Mouse (Mus musculus) spleen, adult 2 months (tissue): ENCODE data around the gene Gm49325.

Experiments
- CTCF ChIP-seq: fragments of 200-500 bp; IDR thresholded peaks from 2 replicates; pipeline ENCODE4 v1.5.1; 2011; ENCODE audit warnings: mild to moderate bottlenecking, inconsistent platforms; ENCODE audit not compliant: insufficient read depth, insufficient read length, insufficient replicate concordance; ENCODE audit errors: extremely low read depth
- POLR2A ChIP-seq: fragments of 200-500 bp; IDR thresholded peaks from 2 replicates; pipeline ENCODE4 v1.6.1; 2011; ENCODE audit warnings: low read depth, low read length, inconsistent platforms

- no peak for TF ChIP-seq POLR2A
- TF ChIP-seq CTCF, result no peak
These were observed 15.5 kb downstream of the Gm49325 start for GRCm38 (mm10) chr10:77621546-77621945.
